Mouse (Mus musculus) cerebellum, adult 18-20 months (tissue): ENCODE results near the gene Msrb3.
A peak's percentile ranks its signal among the peaks of the same experiment; 100 is the strongest.

Experiments used
- DNase-seq, 2 experiments: peaks; one replicate each; pipeline ENCODE4 v3.0.0; 2021

Msrb3 gene

DNA sequence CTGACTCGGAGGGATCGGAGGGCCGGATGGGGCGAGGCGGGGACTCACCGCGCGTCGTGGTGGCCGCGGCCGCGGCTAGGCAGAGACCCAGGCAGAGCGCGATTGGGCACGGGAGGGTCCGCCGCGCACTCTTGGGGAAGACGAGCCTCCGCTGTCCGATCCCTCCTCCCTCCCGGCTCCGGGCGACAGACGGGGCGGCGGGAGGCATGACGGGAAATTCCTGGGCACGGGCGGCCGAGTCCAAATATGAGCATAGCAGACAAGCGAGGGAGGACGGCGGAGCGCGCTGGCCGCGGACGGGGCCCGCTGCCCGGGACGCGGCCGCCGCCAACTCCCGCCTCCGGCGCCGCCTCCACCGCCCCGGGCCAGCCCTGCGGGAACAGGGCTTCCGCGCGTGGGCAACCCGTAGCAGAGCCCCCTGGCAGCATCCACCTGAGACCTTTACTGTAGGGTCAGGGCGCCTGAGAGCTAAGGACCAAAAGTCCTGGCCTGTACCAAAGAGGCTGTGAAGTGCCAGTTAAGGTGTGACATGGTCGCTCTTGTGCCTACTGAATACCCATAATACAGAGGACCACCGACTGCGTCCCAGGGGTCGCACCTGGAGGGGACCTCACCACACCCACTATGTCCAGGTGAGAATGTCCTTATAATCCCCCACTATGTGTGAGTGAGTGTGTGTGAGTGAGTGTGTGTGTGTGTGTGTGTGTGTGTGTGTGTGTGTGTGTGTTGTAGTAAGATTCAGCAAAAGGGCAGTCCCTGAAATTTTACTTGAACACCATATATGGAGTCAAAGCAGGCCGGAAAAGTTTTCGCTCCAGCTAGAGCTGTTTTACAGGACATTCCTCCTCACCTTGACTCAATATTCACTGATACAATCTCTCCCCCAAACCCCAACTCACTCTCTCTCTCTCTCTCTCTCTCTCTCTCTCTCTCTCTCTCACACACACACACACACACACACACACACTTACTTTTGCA, at the start of gene Msrb3:
Gene Msrb3 (minus strand): TSS at position 317 of the 978 bp plus-strand sequence.
- peak; percentile 82 to 87 for DNase-seq

DNA sequence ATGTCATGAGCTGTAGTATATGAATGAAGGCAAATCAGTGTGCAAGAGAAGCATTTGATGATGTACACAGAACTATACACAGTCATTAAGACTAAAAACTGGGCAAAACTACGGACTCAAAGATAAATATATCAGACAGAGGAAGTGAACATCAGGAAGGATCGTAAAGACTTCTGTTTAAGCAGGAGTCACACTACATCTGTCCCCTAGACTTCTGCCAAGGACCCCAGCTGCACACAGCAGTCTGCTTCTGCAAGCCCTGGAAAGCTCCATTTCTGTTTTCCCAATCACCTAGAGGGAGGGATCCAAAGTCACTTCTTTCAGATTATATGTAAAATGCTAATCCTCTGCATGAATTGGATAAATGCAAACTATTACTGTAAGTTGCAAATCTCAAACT, 49.6 kb upstream of the Msrb3 start:
- no peak for DNase-seq

DNA sequence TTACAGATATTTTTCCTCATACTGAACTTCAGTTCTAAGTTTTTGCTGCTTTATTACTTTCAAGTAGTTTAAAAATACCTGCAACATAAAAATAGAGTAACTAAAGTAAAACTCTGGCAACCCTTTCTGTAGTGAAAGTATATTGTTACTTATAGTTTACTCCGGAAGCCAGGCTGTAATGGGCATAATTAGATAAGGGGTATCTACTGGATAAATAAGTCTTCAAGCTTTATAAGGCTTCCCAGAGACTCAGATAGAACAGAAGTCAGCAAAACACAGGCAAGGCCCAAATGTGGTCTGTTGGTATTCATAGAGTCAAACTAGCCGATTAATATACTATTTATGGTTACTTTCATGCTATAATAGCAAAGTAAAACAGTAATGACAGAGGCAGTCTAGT, 48.9 kb upstream of the Msrb3 start:
- DNase-seq = no peak

DNA sequence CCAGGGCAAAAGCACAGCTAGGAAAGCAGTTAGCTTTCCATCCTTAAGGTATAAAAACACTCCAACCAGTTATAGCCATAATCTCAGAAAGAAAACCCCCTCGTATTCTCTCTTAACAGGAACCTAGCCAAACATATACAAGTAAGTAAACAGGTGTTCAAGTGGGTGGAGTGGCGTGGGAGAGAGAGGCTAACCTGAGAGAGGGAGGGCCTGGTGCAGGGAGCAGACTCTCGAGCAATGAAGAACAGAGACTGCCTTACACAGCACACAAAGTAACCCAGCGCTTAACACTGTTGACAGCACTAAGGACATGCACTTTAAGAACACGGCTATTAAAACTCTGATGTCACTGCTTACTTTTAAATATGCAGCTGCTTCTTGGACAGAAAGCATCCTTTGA, 47.9 kb upstream of the Msrb3 start:
- no peak for DNase-seq

DNA sequence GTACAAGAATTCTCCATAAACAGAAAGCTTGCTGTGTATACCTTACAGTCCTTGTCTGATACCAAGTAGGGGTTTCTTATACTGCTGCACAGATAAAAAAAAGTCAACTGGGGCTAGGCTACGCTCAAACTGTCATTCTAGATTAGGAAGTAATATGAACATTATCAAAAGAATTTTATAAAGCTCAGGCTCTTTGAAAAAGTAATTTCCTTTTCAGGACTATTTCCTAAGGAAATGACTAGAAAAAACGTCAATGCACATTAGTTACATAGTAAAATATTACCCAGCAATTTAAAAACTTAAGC, 40.0 kb upstream of the Msrb3 start:
- DNase-seq = no peak

DNA sequence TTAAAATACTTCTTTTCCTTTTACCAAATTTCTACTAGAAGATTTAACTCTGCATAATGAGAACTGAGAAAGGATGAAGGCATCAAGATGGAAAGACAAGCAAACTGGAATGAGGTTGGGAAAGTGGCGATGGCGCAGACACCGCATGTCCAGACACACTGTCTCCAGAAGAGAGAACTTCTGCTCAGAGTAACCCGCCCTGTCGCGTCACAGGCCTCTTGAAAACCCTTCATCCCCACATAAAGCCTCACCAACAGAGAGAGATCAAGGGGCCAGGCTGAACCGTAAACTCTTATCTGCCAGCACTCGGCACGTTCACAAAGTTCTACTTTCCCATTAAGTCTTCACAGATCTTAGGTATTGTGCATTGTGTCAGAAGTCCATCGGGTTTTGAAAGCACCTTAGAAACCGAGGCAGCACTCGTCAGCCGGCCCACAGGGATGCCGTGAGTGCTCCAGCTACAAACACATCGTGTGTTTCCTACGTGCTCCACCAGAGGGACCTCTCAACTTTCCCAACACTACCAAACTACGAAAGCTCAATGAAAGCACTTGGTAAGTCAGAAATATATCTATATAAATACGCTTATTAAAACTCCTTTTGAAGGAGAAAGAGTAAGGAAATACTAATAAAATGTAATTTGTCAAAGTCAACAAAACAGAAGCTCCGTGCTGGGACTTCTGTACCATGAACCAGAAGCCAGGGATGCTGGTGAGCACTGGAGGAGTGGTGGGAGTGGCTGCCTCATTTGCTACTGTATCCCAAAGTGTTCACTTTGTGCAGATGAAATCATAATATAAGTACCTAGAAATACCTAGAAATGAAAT, 39.4 kb upstream of the Msrb3 start:
- peak; percentile 58 to 64 for DNase-seq

DNA sequence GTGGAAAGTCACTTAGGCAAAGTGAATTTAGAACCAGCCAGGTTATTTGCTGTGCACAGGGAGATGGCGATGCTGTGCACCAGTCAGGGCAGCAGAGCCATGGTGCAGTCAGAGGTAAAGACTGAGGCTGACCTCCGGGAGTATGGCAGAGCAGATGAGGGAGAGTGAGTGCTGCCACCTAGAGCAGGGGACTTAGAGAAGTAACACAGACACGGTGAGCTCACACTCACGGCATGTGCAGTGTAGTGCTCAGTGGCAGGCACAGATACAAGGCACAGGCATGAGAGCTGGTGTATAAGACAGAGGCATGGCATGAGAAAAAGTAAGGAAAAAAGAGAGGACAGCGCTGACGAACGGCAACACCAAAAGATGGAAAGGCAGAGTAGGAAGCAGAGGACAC, 30.6 kb upstream of the Msrb3 start:
- no peak for DNase-seq

DNA sequence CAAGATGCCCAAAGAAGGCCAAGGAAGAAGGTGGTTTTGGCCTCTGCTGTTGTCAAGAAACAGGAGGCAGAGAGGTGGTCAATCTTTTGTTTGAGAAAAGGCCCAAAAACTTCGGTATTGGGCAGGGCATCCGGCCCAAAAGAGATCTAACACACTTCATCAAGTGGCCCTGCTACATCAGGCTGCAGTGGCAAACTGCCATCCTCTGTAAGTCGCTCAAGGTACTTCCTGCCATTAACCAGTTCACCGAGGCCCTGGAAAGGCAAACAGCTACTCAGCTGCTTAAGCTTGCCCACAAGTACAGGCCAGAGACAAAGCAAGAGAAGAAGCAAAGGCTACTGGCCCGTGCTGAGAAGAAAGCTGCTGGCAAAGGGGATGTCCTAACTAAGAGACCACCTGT, 29.3 kb upstream of the Msrb3 start:
- no peak for DNase-seq

DNA sequence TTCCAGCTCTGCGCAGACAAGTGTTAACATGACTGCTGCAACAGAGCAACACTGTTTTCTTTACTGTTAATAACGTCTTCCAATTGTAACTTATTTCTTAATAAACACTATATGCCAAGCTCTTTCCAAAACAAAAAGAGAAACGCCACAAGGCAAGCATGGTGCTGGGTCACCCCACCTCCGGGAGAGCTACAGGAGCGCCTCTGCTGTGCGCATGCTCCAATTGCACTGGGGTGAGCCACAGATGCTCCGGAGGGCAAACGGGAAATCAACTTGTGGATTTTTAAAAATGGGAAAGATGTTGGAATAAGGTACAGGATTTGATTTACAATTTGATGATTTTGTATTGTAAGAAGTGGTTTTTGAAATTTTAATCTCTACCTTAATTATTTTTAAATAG, 27.3 kb upstream of the Msrb3 start:
- no peak for DNase-seq

DNA sequence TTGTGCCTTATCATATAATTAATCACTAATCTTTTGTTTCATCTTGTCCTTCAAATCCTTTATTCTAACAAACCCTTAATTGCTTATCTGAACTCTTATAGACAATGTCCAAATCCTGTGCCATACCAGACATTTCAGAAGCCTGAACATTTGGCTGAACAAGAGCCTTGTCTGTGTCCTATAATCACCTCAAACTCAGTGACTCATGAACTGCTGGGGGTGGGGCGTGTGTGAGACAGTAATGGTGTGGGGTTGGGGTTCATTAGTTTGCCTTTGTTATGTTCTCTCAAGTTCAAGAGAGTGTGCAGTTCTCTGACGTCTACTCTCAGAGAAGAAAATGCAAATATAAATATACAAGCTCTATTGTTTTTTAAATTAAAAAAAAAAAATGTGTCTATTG, 22.6 kb upstream of the Msrb3 start:
- no peak for DNase-seq

DNA sequence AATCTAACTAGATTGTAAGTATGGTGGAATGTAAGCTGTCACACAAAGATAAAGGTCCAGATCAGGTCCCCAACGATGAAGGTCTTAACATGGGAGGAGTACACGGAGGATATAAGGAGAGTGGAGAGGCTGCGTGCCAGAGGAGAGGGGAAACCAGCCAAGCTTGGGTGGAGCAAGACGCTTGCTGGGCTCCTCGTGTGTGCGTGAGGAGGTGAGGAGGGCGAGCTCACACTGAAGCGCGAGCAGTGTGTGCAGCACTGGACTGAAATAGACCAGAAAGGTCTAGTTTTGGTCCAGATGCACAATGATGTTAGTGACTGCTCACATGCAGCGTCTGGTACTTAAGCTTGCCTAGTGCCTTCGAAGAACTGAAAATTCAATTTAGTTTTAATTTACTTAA, 21.7 kb upstream of the Msrb3 start:
- no peak for DNase-seq

DNA sequence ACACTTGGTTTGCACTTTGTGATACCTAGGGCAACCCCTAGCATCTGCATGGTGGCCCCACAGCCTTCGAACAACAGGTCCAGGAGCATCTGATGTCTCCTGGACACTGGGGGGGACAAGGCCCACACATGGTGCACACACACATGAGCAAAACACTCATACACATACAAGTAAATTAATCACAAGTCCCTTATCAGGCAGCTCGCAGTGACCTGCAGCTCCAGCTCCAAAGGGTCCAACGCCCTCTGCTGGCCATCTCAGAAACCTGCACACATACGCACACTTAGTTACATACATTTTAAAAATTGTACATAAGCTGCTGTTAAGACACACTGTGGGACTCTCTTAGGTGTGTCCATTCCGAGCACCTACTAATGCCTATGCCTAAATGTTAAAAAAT, 17.3 kb upstream of the Msrb3 start:
- DNase-seq = no peak

DNA sequence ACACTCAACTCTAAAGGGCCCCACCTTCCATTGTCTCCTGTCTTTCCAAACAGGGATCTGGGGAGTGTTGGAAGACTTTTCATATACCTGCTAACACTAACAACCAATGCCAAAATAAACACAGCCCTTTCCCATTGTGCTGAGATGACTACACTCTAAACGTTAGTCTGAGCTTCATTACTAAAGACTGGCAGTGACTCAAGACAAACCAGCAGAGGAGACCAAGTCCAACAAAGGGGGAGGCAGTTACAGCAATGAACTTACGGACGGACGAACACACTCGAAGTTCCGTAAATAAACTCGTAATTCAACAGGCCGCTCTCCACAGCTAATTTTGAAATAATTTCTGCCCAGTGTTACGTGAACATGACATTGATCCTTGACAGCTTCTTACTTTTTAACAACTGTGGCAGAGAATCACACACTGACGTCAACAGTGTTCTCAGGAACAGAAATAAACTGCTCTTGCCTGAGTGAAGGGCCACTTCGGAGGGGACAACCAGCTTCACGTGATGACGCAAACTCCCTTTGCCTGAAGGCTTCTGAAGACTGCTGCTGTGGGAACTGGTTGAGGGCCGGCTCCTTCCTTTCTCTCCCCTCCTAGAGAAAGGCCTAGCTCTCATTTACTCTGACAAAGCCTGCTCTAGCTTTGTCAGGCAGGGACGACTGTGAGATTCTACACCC, 16.2 kb upstream of the Msrb3 start:
- DNase-seq = no peak

DNA sequence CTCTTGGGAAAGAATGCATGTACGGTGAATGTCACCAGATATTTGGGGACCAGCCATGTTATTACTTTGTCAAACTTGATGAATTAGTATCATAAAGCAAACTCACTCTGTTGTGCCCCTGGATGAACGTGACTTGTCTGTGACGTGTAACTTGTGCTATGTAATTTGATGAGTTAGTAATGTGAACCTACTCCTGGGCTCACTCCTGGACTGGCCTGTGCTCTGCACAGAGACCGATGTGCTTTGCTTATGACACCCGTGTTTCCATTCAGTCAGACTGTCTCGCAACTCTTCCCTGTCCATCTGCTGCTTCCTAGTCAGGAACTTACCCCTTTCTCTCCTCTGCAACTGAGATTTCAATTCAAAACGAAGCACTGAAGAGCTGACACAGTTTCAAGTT, 15.4 kb upstream of the Msrb3 start:
- DNase-seq = no peak

DNA sequence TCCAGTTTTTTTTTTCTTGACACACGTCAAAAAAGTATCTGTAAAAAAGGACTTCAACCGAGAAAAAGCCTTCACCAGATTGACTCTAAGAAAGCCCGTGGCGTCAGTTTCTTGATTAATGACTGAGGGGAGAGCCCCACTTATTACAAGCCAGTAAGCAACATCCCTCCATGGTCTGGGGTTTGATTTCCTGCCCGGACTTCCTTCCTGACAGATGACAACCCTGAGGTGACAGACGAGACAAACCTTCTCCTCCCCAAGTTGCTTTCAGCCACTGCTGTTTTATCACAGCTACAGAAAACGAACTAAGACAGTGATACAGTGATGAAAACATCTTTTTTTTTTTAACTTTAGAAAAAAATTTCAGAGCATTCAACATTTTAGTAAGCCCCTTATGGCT, 14.9 kb upstream of the Msrb3 start:
- no peak for DNase-seq

DNA sequence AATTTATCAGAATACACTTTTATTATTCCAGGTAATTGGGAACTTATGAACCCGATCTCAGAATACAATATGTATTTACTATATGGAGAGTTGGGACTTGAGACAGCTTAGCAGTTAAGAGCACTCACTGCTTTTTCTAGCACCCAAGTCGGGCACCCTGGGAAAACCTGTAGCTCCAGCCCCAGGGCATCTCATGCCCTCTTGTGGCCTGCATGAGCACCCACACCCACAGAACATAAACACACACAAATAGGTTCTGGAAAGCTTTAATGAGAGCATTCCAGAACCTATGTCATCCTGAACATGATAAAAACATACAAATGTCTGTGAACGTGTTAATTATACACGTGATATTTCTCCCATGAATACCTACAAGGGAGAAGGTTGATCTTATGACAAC, 13.1 kb upstream of the Msrb3 start:
- DNase-seq = no peak

DNA sequence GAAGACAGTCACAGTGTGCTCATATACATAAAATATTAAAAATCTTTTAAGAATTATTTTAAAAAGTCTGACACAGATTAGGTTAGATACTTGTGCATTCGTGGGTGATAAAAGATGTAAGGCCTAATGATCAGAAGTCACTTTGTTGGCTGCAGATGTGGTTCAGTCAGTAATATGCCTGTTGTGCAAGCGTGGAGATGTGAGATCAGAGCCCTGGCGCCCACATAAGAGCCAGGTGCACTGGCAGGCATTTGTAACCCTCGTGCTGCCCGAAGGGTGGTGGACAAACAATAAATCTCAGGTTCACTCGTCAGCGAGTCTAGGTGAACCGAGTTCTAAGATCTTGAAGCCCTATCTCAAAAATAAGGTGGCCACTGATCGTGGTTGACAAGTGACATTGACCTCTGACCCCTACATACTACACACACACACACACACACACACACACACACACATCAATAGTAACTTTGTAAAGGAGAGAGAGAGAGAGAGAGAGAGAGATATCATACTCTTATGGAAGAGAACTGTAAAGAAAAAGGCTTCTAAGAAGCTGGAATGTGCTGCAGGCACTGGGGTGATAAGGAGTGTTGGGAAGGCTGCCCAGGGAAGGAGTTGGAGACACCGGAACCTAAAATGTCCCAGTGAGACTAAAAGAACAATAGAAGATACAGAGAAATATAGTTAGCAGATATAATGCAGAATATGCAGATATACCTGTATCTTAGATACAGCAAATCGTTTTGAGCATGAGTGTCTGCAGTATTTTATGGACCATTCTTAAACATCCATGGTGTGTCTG, 10.1 kb upstream of the Msrb3 start:
- no peak for DNase-seq

DNA sequence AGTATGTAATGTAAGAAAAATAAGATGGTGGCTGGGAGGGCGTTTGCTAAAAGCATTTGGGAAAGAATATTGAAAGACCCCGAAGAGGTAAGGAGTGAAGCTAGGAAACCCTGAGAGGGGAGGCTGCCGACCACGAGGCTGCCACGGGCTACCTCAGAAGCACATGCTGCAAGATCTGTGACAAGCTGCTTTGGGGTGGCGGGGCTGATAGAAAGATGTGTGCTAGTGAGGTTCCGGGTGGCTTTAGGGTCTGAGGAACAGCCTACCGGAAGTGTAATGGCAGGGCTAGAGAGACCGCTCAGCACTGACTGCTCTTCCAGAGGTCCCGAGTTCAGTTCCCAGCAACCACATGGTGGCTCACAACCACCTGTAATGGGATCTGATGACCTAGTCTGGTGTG, 5.8 kb upstream of the Msrb3 start:
- DNase-seq = no peak

DNA sequence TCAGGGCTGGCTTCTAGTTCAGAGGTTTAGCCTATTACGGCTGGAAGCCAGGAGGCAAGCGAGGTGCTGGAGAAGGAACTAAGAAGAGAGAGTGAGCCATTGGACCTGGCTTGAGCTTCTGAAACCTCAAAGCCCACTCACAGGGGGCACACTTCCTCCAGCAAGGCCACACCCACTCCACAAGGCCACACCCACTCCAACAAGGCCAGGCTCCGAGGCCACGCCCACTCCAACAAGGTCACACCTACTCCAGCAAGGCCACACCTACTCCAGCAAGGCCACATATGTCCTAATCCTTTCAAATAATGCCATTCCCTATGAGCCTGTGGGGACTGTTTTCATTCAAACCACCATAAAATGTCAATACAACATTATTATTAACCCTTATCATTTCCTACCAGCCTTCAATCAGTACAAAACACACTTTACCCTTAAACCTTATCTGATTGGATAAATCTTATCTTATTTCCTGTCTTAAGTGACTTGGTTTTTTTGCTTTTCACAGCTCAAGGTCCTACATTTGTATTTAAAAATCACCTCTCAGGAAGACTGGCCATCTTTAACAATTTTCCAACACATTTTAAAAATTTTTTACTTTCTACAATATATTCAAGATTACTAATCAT, 5.1 kb upstream of the Msrb3 start:
- DNase-seq = no peak

DNA sequence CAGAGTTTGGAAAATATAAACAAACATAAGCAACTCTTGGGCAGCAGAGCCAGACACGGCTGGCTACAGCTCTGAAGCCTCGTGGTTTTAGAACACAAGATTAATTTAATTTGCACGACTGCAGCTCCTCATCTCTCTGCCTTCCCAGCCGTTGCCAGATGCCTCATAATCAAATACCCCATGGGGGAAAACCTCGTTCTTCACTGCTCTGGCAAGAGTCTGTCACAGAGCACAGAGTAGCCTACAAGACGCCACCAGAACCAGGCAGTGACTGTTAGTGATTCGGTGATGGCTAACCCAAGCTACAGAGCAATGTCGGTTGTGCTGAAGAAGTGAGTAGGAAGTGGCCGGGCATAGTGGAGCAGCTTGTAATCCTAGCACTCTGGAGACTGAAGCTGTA, 2.8 kb upstream of the Msrb3 start:
- no peak for DNase-seq

DNA sequence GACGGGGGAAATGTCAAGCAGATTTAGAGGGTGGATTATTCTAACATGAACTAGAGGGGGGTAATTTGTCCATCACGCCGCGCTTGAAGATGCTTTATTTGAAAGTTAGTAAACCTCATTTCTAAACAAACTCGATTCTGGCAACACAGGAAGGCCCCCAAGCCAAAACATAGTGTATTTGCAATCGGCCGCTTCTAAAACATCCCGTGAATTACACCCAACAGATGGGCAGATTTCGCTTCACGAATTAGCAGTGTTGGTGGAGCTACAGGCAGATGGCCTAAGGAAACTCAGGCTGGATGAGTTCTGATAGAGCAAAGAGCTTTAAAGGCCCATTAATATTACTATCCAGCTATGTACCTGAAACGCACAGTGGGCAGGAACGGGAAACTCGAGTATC, 1.2 kb upstream of the Msrb3 start:
- no peak for DNase-seq

DNA sequence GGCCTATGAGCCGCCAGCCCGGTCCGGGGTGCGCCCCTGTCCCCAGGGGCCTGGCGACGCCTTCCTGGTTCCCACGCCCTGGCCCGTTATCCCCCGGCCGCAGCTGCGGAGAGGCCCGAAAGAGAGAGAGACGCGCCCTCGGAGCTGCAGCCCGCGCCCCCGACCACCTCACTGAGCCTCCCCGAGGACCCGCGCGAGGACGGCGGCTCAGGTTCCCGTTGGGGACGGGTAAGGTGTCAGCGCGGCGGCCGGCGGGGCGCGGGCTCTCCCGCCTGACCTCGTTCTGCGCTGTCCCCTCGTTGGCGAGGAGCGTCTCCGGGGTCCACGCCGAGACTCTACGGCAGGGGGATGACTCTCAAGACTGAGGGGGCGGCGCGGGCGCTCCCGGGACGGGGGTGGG, 544 bp downstream of the Msrb3 start:
- DNase-seq = peak; percentile 22 to 36
